Mouse (Mus musculus) intestine, embryonic 14.5 days (tissue): ENCODE data around the gene Vhl. TPM values are rescaled to one million over a fixed set of nuclear protein-coding genes. Genes with fewer than 3 reads are reported as not detected.

ENCODE experiments used
- ATAC-seq: fragments of 200-750 bp; cut with Nextera tagmentation; replicated peaks from 2 replicates; pipeline ENCODE4 v1.8.0; 2017; ENCODE audit warnings: low read depth, moderate number of reproducible peaks, moderate TSS enrichment, moderate library complexity; ENCODE audit not compliant: low FRiP score, low TSS enrichment
- DNase-seq: peaks from one replicate; pipeline ENCODE4 v3.0.0-alpha.2; 2018; ENCODE audit warnings: low spot score
- H3K27ac ChIP-seq: fragments of 300-500 bp; sonication (generic); 2 replicates; pipeline ENCODE4 v1.5.1; 2014; ENCODE audit warnings: low read depth, mild to moderate bottlenecking, control low read depth
- H3K27me3 ChIP-seq: fragments of 300-500 bp; sonication (generic); replicated peaks from 2 replicates; pipeline ENCODE4 v1.6.1; 2014; ENCODE audit warnings: low read length, control low read depth; ENCODE audit not compliant: control insufficient read depth, insufficient read depth
- H3K36me3 ChIP-seq: fragments of 300-500 bp; sonication (generic); 2 replicates; pipeline ENCODE4 v1.6.1; 2014; ENCODE audit warnings: low read length, control low read depth; ENCODE audit not compliant: control insufficient read depth, insufficient read depth
- H3K4me1 ChIP-seq: fragments of 300-500 bp; sonication (generic); replicated peaks from 2 replicates; pipeline ENCODE4 v1.6.1; 2014; ENCODE audit warnings: low read length, control low read depth, mixed read lengths; ENCODE audit not compliant: control insufficient read depth, insufficient read depth
- H3K4me2 ChIP-seq: fragments of 300-500 bp; sonication (generic); 2 replicates; pipeline ENCODE4 v1.6.1; 2014; ENCODE audit warnings: low read length
- H3K4me3 ChIP-seq: fragments of 300-500 bp; sonication (generic); 2 replicates; pipeline ENCODE4 v1.5.1; 2014; ENCODE audit warnings: low read depth, low read length, control low read depth, mixed read lengths
- H3K9ac ChIP-seq: fragments of 300-500 bp; sonication (generic); 2 replicates; pipeline ENCODE4 v1.6.1; 2014; ENCODE audit warnings: mild to moderate bottlenecking, low read length
- H3K9me3 ChIP-seq: fragments of 300-500 bp; sonication (generic); 2 replicates; pipeline ENCODE4 v1.6.1; 2016; ENCODE audit warnings: low read length, control low read depth; ENCODE audit not compliant: control insufficient read depth
- WGBS: fragments of 180-500 bp; shearing (Covaris S2); extraction: QIAGEN DNeasy Blood & Tissue Kit; methylation state at CpG from one replicate; pipeline ENCODE4 v1.1.7; 2014; 5-methylcytosine and 5-hydroxymethylcytosine counted together
- polyA plus RNA-seq: library from polyadenylated mRNA; unstranded; fragments of >200 nt; fragmentation: Nextera tagmentation; extraction: Ambion mirVana; gene quantifications from 2 replicates; pipeline ENCODE4 v1.2.1, GENCODE M21; 2014

Vhl gene
- polyA plus RNA-seq, 1 experiment from 2014 or later, result 41.6 TPM

DNA sequence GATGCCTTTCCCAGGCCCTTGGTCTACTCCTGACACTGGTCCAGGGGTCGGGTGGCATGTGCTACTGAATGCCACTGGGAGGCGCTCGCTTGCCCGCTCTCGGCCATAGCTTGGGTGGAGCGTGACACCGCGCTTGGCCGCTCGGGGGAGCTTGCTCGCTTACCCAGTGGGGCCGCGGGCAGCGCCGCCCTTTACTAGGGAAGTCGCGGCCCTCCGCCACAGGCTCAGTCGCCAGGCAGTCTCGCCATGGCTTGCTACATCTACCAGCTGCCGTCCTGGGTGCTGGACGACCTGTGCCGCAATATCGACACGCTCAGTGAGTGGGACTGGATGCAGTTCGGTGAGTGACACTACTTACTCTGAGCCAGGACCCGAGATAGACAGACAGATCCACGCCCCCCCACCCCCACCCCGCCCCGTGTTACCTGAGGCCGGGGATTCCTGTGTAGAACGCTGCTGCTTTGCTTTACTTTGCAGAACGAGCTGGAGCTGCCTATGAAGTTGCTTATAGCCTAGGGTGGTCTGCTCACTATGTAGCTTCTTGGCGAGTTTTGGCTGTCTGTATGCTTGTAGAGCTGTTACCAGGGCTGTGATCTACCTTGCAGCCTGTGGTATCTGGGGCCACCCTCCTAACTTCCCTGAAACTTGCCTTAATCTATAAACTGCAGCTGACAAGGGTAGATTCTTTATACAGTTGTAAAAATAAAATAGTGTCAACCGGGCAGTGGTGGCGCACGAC lies 14.7 kb downstream of the Vhl start, which contains the start of gene Irak2:
TSS of gene Irak2 (plus strand) at position 166 of the 739 bp plus-strand sequence.
- H3K4me2 ChIP-seq, result peak within 1 kb of the TSS; percentile 61
- peak within 1 kb of the TSS; percentile 50 for H3K4me3 ChIP-seq
- no peaks in the 10 kb centered on the region for H3K4me1 ChIP-seq
- H3K27ac ChIP-seq, result 0 out of 2 replicates have a peak within 1 kb of the TSS, but pooled peaks have one; percentile 4
- no peaks in the 10 kb centered on the region for H3K27me3 ChIP-seq
- H3K9me3 ChIP-seq, result no peaks in the 10 kb centered on the region
- no peaks in the 10 kb centered on the region for H3K36me3 ChIP-seq
- peak within 1 kb of the TSS; percentile 51 for H3K9ac ChIP-seq
- ATAC-seq (peak; percentile 91), DNase-seq (peak; percentile 93)
- WGBS, result 7% methylated on average over 37 of the region's 37 CpGs

DNA sequence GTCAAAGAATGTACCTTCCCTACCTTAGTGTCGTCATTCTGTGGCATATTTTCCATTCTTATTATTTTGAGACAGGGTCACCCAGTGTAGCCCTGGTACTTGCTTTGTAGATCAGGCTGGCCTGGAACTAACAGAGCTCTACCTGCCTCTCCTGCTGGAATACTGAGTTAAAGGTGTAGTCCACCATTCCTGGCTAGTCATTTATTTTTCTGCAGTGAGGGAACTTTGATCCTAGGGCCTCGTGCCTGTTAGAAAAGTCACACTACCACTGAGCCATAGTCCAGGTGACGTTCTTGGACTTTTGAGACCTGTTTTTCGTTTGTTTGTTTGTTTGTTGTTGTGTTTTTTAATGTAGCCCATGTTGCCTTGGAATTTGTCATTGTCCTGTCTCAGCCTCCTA lies 15.4 kb downstream of the Vhl start:
- Histone ChIP-seq H3K4me2 (no peak overlapping the region), H3K36me3 (no peaks in the 10 kb centered on the region), H3K9me3 (no peaks in the 10 kb centered on the region), H3K4me1 (no peaks in the 10 kb centered on the region), H3K9ac (no peak overlapping the region), H3K4me3 (no peak overlapping the region), H3K27me3 (no peaks in the 10 kb centered on the region), H3K27ac (no peak overlapping the region)
- 82% methylated on average over 4 of the region's 4 CpGs for WGBS
- ATAC-seq (no peak), DNase-seq (no peak)

DNA sequence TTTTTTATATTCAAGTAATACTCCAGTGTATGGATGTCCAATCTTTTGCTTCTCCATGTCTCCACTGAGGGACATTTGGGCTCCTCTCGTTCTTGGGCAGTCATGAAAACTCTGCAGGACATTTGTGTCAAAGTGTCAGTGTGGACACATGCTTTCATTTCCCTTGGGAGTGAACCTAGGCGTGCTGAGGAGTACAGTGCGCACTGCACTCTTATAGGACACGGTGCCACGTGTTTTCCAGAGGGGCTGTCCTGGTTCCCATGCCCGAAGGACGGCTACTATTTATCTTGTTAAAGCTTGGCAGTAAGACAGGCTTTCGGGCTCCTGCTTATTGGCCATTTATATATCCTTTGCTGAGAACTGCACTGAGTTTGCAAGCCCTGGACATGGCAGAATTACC lies 18.8 kb downstream of the Vhl start:
- H3K4me2 ChIP-seq, result no peak overlapping the region
- DNase-seq, result no peak
- H3K9me3 ChIP-seq, result no peaks in the 10 kb centered on the region
- no peak overlapping the region for H3K27ac ChIP-seq
- ATAC-seq, result no peak
- H3K27me3 ChIP-seq, result no peaks in the 10 kb centered on the region
- 83% methylated on average over 8 of the region's 8 CpGs for WGBS
- no peak overlapping the region for H3K9ac ChIP-seq
- H3K4me1 ChIP-seq, result no peaks in the 10 kb centered on the region
- H3K4me3 ChIP-seq, result no peak overlapping the region
- no peaks in the 10 kb centered on the region for H3K36me3 ChIP-seq

DNA sequence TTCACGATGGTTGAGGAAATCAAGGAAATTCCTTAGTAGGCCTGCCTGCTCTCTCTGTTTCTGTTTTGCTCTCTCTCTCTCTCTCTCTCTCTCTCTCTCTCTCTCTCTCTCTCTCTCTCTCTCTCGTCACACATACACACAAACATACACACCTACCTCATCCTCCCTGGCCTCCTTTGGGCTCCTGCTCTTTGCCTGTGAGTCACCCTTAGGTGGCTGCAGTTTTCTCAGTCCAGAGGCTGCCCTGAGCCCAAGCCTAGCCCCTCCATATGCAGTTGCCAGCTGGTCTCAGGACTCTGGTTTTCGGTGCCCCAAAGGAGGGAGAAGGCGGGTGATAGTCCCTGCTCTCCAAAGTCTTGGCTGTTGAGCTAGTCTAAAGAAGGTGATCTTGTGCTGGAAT lies 19.3 kb downstream of the Vhl start:
- 77% methylated on average over 4 of the region's 4 CpGs for WGBS
- ATAC-seq (no peak), DNase-seq (no peak)
- Histone ChIP-seq H3K9me3 (no peaks in the 10 kb centered on the region), H3K4me1 (no peaks in the 10 kb centered on the region), H3K4me3 (no peak overlapping the region), H3K27ac (no peak overlapping the region), H3K36me3 (no peaks in the 10 kb centered on the region), H3K9ac (no peak overlapping the region), H3K27me3 (no peaks in the 10 kb centered on the region), H3K4me2 (no peak overlapping the region)

DNA sequence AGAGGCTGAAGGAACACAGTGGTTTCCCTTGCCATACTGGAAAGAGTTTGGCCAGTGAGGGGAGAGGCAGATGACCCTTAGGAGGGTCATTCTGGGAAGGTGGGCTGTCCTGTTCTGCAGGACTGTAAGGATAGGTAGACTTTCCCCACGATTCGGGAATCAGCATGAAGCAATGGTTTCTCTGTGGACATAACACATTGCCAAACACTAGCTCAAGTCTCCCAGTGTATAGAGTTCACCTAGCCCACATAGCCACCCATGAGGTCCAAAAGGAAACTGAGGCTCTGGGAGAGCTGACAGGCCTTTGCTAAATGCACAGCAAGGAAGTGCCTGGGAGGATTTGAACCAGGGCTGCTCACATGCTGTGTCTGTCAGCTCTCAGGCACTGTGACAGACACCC lies 20.2 kb downstream of the Vhl start:
- no peak overlapping the region for H3K4me2 ChIP-seq
- no peaks in the 10 kb centered on the region for H3K27me3 ChIP-seq
- H3K36me3 ChIP-seq, result no peaks in the 10 kb centered on the region
- ATAC-seq (no peak), DNase-seq (no peak)
- no peaks in the 10 kb centered on the region for H3K9me3 ChIP-seq
- 92% methylated on average over 2 of the region's 2 CpGs for WGBS
- H3K4me1 ChIP-seq, result no peaks in the 10 kb centered on the region
- H3K27ac ChIP-seq, result no peak overlapping the region
- no peak overlapping the region for H3K4me3 ChIP-seq
- no peak overlapping the region for H3K9ac ChIP-seq

DNA sequence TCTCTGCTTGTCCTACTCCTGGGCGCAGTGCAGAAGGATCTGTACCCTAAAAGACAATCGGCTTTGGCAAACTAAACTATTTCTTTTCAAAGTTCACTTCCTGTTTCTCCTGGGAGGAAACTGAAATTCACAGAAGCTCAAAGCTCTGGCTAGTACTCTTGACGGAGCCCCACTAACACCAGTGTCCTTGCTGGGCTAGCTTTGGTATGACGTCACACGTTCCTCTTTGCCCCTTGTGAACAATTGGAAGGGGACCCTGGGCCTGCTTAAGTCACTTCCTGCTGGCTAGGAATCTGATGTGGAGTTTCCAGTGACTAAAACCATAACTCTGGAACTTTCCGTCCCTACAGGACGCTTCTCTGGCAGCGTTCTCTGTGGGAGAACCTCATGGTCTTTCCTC lies 21.0 kb downstream of the Vhl start:
- DNase-seq (no peak), ATAC-seq (no peak)

DNA sequence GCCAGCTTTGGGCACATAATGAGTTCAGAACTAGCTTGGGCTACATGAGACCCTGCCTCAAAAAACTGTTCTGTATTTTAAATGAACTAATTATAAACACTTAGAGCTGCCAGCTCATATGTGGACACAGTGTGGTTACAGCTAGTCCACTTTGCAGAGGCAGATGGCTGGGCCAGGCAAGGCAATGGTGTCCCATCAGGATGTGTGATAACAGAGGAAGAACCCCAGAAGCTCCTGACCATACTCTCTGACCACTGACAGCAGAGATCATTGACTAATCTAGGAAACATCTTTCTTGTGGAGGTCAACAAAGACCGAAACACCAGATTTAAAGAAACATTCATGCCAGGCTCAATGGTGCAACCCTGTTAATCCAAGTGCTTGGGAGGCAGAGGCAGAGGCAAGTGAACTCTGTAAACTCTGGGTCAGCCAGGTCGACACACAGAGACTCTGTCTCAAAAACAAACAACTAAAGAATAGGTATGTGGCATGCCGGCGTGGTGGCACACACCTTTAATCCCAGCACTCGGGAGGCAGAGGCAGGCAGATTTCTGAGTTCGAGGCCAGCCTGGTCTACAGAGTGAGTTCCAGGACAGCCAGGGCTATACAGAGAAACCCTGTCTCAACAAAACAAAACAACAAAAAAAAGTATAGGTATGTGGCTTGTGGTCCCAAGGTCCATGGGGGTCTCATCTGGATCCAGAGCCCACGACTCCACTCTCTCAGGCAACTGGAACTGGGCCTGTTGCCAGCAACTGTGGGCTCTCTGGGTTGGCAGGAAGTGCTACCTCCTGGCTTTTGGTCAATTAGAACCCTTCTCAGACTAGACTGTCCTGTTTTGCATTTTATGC lies 25.8 kb downstream of the Vhl start:
- Histone ChIP-seq H3K4me2 (no peak overlapping the region), H3K4me3 (no peak overlapping the region), H3K36me3 (no peaks in the 10 kb centered on the region), H3K27ac (no peak overlapping the region), H3K9ac (no peak overlapping the region), H3K27me3 (no peaks in the 10 kb centered on the region), H3K4me1 (no peaks in the 10 kb centered on the region), H3K9me3 (no peaks in the 10 kb centered on the region)
- WGBS, result 81% methylated on average over 7 of the region's 7 CpGs
- ATAC-seq, result no peak
- DNase-seq, result no peak

More for the DNA sequence above, 21.0 kb downstream of the Vhl start:
- no peak overlapping the region for H3K4me2 ChIP-seq
- WGBS, result 80% methylated on average over 8 of the region's 8 CpGs
- no peaks in the 10 kb centered on the region for H3K4me1 ChIP-seq
- H3K4me3 ChIP-seq, result no peak overlapping the region
- H3K36me3 ChIP-seq, result no peaks in the 10 kb centered on the region
- H3K27ac ChIP-seq, result no peak overlapping the region
- H3K9me3 ChIP-seq, result no peaks in the 10 kb centered on the region
- H3K9ac ChIP-seq, result no peak overlapping the region
- H3K27me3 ChIP-seq, result no peaks in the 10 kb centered on the region

DNA sequence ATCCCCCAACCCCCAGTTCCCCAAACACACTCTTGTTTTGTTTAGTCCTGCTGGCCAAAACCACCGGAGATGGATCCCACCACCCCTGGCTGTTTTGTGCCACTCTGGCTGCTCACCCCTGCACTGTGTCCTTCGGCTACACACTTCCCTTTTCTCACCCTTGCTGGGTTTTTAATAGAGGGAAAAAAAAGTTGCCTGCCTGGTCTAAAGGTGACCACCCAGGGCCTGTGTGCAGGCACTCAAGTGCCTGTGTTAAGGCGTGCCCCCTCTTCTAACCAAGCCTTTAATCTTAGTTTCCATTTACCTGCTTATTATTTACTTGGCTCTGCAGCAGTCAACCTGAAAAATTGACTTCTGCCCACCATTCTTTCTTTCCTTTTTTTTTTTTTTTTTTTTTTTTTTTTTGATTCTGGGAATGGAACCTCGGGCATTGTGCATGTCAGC lies 26.5 kb downstream of the Vhl start:
- no peaks in the 10 kb centered on the region for H3K27me3 ChIP-seq
- H3K4me2 ChIP-seq, result no peak overlapping the region
- DNase-seq, result no peak
- H3K4me3 ChIP-seq, result no peak overlapping the region
- 83% methylated on average over 4 of the region's 4 CpGs for WGBS
- H3K27ac ChIP-seq, result no peak overlapping the region
- no peaks in the 10 kb centered on the region for H3K4me1 ChIP-seq
- H3K9ac ChIP-seq, result no peak overlapping the region
- no peaks in the 10 kb centered on the region for H3K9me3 ChIP-seq
- no peaks in the 10 kb centered on the region for H3K36me3 ChIP-seq
- ATAC-seq, result no peak
